Mouse (Mus musculus): ENCODE measurements around the gene Gm49387. TPM values are rescaled to one million over a fixed set of nuclear protein-coding genes. Genes with fewer than 3 reads are reported as not detected.
A peak's percentile ranks its signal among the peaks of the same experiment; 100 is the strongest.

The Gm49387 gene
- total RNA-seq, 2 experiments from 2014 or later = 2.7 TPM; not detected in 1

GRCm38 (mm10) chr14:31663376-31664099 lies 22.9 kb upstream of the Gm49387 start:
- ATAC-seq (replicated peaks; ENCODE audit: low FRiP score, poor library complexity, severe bottlenecking) = no peak

GRCm38 (mm10) chr14:31662555-31663211 lies 22.0 kb upstream of the Gm49387 start:
- no peak for ATAC-seq (replicated peaks; ENCODE audit: low FRiP score, poor library complexity, severe bottlenecking)

- peak; percentile 38; the same call in 1 of the 2 replicates for ATAC-seq (replicated peaks; ENCODE audit: low FRiP score, poor library complexity, severe bottlenecking)
Observed at GRCm38 (mm10) chr14:31661671-31662554, 21.2 kb upstream of the Gm49387 start.

- no peak for ATAC-seq (replicated peaks; ENCODE audit: low FRiP score, poor library complexity, severe bottlenecking)
Observed at GRCm38 (mm10) chr14:31660312-31661093, 19.8 kb upstream of the Gm49387 start.

GRCm38 (mm10) chr14:31659501-31660181 lies 19.0 kb upstream of the Gm49387 start:
- no peak for ATAC-seq (replicated peaks; ENCODE audit: low FRiP score, poor library complexity, severe bottlenecking)

GRCm38 (mm10) chr14:31658126-31658680 lies 17.5 kb upstream of the Gm49387 start:
- no peak for ATAC-seq (replicated peaks; ENCODE audit: low FRiP score, poor library complexity, severe bottlenecking)

GRCm38 (mm10) chr14:31656857-31657645 lies 16.4 kb upstream of the Gm49387 start:
- 0 out of 2 replicates have a peak, but pooled peaks have one; percentile 59 for ATAC-seq (replicated peaks; ENCODE audit: low FRiP score, poor library complexity, severe bottlenecking)

GRCm38 (mm10) chr14:31656386-31656785 lies 15.7 kb upstream of the Gm49387 start:
- no peak for ATAC-seq (replicated peaks; ENCODE audit: low FRiP score, poor library complexity, severe bottlenecking)

GRCm38 (mm10) chr14:31655406-31655805 lies 14.7 kb upstream of the Gm49387 start:
- ATAC-seq (replicated peaks; ENCODE audit: low FRiP score, poor library complexity, severe bottlenecking) = no peak

GRCm38 (mm10) chr14:31654816-31655215 lies 14.1 kb upstream of the Gm49387 start:
- ATAC-seq (replicated peaks; ENCODE audit: low FRiP score, poor library complexity, severe bottlenecking) = no peak

GRCm38 (mm10) chr14:31653101-31653875 lies 12.6 kb upstream of the Gm49387 start:
- ATAC-seq (replicated peaks; ENCODE audit: low FRiP score, poor library complexity, severe bottlenecking) = no peak

- no peak for ATAC-seq (replicated peaks; ENCODE audit: low FRiP score, poor library complexity, severe bottlenecking)
Observed at GRCm38 (mm10) chr14:31652624-31653023, 11.9 kb upstream of the Gm49387 start.

- no peak for ATAC-seq (replicated peaks; ENCODE audit: low FRiP score, poor library complexity, severe bottlenecking)
Observed at GRCm38 (mm10) chr14:31652106-31652505, 11.4 kb upstream of the Gm49387 start.

- ATAC-seq (replicated peaks; ENCODE audit: low FRiP score, poor library complexity, severe bottlenecking) = no peak
Observed at GRCm38 (mm10) chr14:31651206-31651605, 10.5 kb upstream of the Gm49387 start.

- ATAC-seq (replicated peaks; ENCODE audit: low FRiP score, poor library complexity, severe bottlenecking) = no peak
Observed at GRCm38 (mm10) chr14:31650347-31650746, 9.7 kb upstream of the Gm49387 start.

- no peak for ATAC-seq (replicated peaks; ENCODE audit: low FRiP score, poor library complexity, severe bottlenecking)
Observed at GRCm38 (mm10) chr14:31647991-31648390, 7.3 kb upstream of the Gm49387 start.

GRCm38 (mm10) chr14:31645920-31646319 lies 5.2 kb upstream of the Gm49387 start:
- ATAC-seq (replicated peaks; ENCODE audit: low FRiP score, poor library complexity, severe bottlenecking) = no peak

Measured in erythroblast, adult 5-6 weeks (primary cell).